Mouse (Mus musculus): ENCODE measurements around the gene Svopl.

DNA sequence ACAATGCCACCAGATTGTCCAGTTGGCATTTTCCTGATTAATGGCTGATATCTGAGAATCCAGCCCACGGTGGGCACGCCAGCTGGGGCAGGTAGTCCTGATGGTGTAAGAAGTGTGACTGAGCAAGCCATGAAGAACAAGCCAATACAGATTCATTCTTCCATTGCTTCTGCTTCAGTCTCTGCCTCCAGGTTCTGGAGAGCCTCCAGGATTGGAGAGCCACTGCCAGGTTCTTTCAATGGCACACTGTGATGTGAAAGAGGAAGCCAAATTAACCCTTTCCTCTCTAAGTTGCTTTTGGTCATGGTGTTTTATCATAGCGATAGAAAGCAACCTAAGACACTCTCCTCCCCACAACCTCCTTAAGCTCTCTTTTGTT is 18.3 kb upstream of the Svopl start:
- no peak for TF ChIP-seq POLR2A (IDR thresholded peaks at IDR 0.05; ENCODE audit: borderline replicate concordance, extremely low read depth, low read depth, low read length)
- TF ChIP-seq CTCF (IDR thresholded peaks at IDR 0.05; ENCODE audit: insufficient read depth, low read length) = no peak
